Mouse (Mus musculus): ENCODE data around the gene Fam228a.
"Not testable (repeated sequence)": the region's sequence is repeated elsewhere in the genome, so short reads cannot be mapped to it uniquely, and the experiment has no call there.

Fam228a gene

GRCm38 (mm10) chr12:4738031-4738576, at the start of gene Fam228a:
Gene Fam228a, minus strand, starts transcription at chr12:4738430.
- DNase-seq (ENCODE audit: low spot score), result no peak

- no peak for DNase-seq (ENCODE audit: low spot score)
Measured at GRCm38 (mm10) chr12:4784466-4784865, 46.2 kb upstream of the Fam228a start.

GRCm38 (mm10) chr12:4783598-4783997, 45.4 kb upstream of the Fam228a start:
- DNase-seq (ENCODE audit: low spot score), result no peak

GRCm38 (mm10) chr12:4781725-4782404, 43.6 kb upstream of the Fam228a start:
- not testable (repeated sequence) for DNase-seq (ENCODE audit: low spot score)

- DNase-seq (ENCODE audit: low spot score), result no peak
Measured at GRCm38 (mm10) chr12:4781270-4781669, 43.0 kb upstream of the Fam228a start.

GRCm38 (mm10) chr12:4780245-4780644, 42.0 kb upstream of the Fam228a start:
- no peak for DNase-seq (ENCODE audit: low spot score)

GRCm38 (mm10) chr12:4777734-4778133, 39.5 kb upstream of the Fam228a start:
- DNase-seq (ENCODE audit: low spot score), result no peak

GRCm38 (mm10) chr12:4775588-4775949, 37.3 kb upstream of the Fam228a start:
- no peak for DNase-seq (ENCODE audit: low spot score)

- DNase-seq (ENCODE audit: low spot score), result no peak
Measured at GRCm38 (mm10) chr12:4774895-4775587, 36.8 kb upstream of the Fam228a start.

- no peak for DNase-seq (ENCODE audit: low spot score)
Measured at GRCm38 (mm10) chr12:4769333-4769723, 31.1 kb upstream of the Fam228a start.

GRCm38 (mm10) chr12:4768492-4769332, 30.5 kb upstream of the Fam228a start, which contains the start of the genes Pfn4 and Fam228b:
Gene Pfn4, plus strand, starts transcription at chr12:4769022.
Gene Fam228b, minus strand, starts transcription at chr12:4769267.
- DNase-seq (ENCODE audit: low spot score), result peak; percentile 94

- DNase-seq (ENCODE audit: low spot score), result no peak
Measured at GRCm38 (mm10) chr12:4757060-4757459, 18.8 kb upstream of the Fam228a start.

- DNase-seq (ENCODE audit: low spot score), result not testable (repeated sequence)
Measured at GRCm38 (mm10) chr12:4754451-4754850, 16.2 kb upstream of the Fam228a start.

GRCm38 (mm10) chr12:4744486-4744885, 6.3 kb upstream of the Fam228a start:
- DNase-seq (ENCODE audit: low spot score), result no peak

GRCm38 (mm10) chr12:4742183-4742582, 4.0 kb upstream of the Fam228a start:
- no peak for DNase-seq (ENCODE audit: low spot score)

GRCm38 (mm10) chr12:4740823-4741222, 2.6 kb upstream of the Fam228a start:
- DNase-seq (ENCODE audit: low spot score), result no peak

GRCm38 (mm10) chr12:4732332-4732731, 5.9 kb downstream of the Fam228a start:
- DNase-seq (ENCODE audit: low spot score), result no peak

- DNase-seq (ENCODE audit: low spot score), result no peak
Measured at GRCm38 (mm10) chr12:4731629-4732028, 6.6 kb downstream of the Fam228a start.

- no peak for DNase-seq (ENCODE audit: low spot score)
Measured at GRCm38 (mm10) chr12:4729165-4729564, 9.1 kb downstream of the Fam228a start.

- DNase-seq (ENCODE audit: low spot score), result no peak
Measured at GRCm38 (mm10) chr12:4719762-4720754, 18.2 kb downstream of the Fam228a start.

Data from spleen, adult 12 weeks (tissue).